Mouse (Mus musculus): Measurements from ENCODE around the gene Tnni2.

GRCm38 (mm10) chr7:142445324-142445723 lies 3.7 kb downstream of the Tnni2 start:
- no peak for TF ChIP-seq CTCF (IDR thresholded peaks at IDR 0.05; ENCODE audit: control insufficient read depth, insufficient read depth, low read length)
- TF ChIP-seq POLR2A (IDR thresholded peaks at IDR 0.05; ENCODE audit: borderline replicate concordance, control insufficient read depth, low read depth, low read length) = no peak
